Mouse (Mus musculus) embryonic facial prominence, embryonic 14.5 days (tissue): Measurements from ENCODE around the gene Shroom3. TPM values are rescaled to one million over a fixed set of nuclear protein-coding genes. Genes with fewer than 3 reads are reported as not detected.
A peak's percentile ranks its signal among the peaks of the same experiment; 100 is the strongest.

Experiments
- ATAC-seq: fragments of 200-750 bp; cut with Nextera tagmentation; 2 replicates; pipeline ENCODE4 v1.8.0; 2017; ENCODE audit warnings: low read depth, moderate number of reproducible peaks, moderate TSS enrichment
- DNase-seq: peaks from one replicate; pipeline ENCODE4 v3.0.0-alpha.2; 2015; ENCODE audit warnings: low spot score
- H3K27ac ChIP-seq: fragments of 300-500 bp; sonication (generic); replicated peaks from 2 replicates; pipeline ENCODE4 v1.5.1; 2014; ENCODE audit warnings: low read depth, mild to moderate bottlenecking, low read length, moderate library complexity
- H3K27me3 ChIP-seq: fragments of 300-500 bp; sonication (generic); replicated peaks from 2 replicates; pipeline ENCODE4 v1.6.1; 2014; ENCODE audit warnings: low read length; ENCODE audit not compliant: control insufficient read depth, insufficient read depth
- H3K36me3 ChIP-seq: fragments of 300-500 bp; sonication (generic); 2 replicates; pipeline ENCODE4 v1.6.1; 2014; ENCODE audit warnings: low read length, mixed read lengths; ENCODE audit not compliant: control insufficient read depth, insufficient read depth
- H3K4me1 ChIP-seq: fragments of 300-500 bp; sonication (generic); 2 replicates; pipeline ENCODE4 v1.6.1; 2014; ENCODE audit warnings: antibody characterized with exemption, low read length; ENCODE audit not compliant: control insufficient read depth, insufficient read depth
- H3K4me2 ChIP-seq: fragments of 300-500 bp; sonication (generic); 2 replicates; pipeline ENCODE4 v1.6.1; 2014; ENCODE audit warnings: low read depth, mild to moderate bottlenecking, low read length, moderate library complexity, mixed read lengths
- H3K4me3 ChIP-seq: fragments of 300-500 bp; sonication (generic); 2 replicates; pipeline ENCODE4 v1.5.1; 2014; ENCODE audit warnings: low read depth, mild to moderate bottlenecking, low read length
- H3K9ac ChIP-seq: fragments of 300-500 bp; sonication (generic); 2 replicates; pipeline ENCODE4 v1.6.1; 2014; ENCODE audit warnings: low read depth, mild to moderate bottlenecking, low read length, moderate library complexity, mixed read lengths
- H3K9me3 ChIP-seq: fragments of 300-500 bp; sonication (generic); 2 replicates; pipeline ENCODE4 v1.6.1; 2016; ENCODE audit warnings: low read length; ENCODE audit not compliant: control insufficient read depth
- WGBS: fragments of 180-500 bp; shearing (Covaris S2); extraction: QIAGEN DNeasy Blood & Tissue Kit; methylation state at CpG from one replicate; pipeline ENCODE4 v1.1.7; 2014; 5-methylcytosine and 5-hydroxymethylcytosine counted together
- polyA plus RNA-seq: library from polyadenylated mRNA; unstranded; fragments of >200 nt; fragmentation: Nextera tagmentation; extraction: Ambion mirVana; gene quantifications from 2 replicates; pipeline ENCODE4 v1.2.1, GENCODE M21; 2014

The Shroom3 gene
- polyA plus RNA-seq, 1 experiment from 2014 or later, result 3.4 TPM

DNA sequence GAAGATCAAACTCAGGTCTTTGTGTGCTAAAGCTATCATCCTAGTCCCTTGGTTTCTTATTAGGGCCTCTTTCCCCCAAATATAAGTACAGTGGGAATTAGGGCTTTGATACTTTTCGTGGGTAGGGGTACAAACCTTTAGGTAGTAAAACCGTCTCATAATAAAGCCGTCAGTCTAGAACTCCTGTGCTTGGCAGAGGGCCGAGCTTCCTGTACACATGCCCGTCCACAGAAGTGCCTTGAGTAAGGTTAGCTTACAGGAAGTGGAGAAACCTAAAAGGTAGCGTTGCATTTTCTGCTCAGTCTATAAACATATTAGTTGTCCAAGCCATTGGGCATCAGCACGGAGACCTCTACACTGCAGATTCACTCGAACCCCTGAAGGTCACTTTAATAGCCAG is 183.3 kb downstream of the Shroom3 start:
- Histone ChIP-seq H3K4me1 (no peaks in the 10 kb centered on the region; the same call in 1 of the 2 replicates), H3K9me3 (no peaks in the 10 kb centered on the region), H3K27ac (no peak overlapping the region), H3K4me3 (no peak overlapping the region), H3K4me2 (no peak overlapping the region), H3K36me3 (no peaks in the 10 kb centered on the region), H3K27me3 (no peaks in the 10 kb centered on the region), H3K9ac (no peak overlapping the region)
- WGBS, result 79% methylated on average over 8 of the region's 8 CpGs
- no peak for ATAC-seq
- no peak for DNase-seq

DNA sequence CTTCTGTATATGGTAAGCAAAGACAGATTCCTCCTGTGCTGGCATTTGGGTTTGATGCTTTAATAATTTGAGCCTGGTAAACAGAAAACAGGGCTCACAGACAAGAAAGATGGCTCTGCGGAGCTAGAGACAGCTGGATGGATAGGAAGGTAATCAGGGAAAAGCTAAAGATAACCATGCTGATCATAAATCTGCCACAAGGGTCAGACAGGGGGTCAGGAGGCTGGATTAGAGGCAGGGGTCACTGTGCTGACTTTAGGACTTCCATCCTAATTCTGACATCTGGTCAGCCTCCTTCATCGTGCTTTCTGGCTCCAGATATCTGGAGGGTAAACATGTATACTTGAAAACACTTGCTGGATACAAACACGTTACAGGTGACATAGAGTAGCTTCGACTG is 184.0 kb downstream of the Shroom3 start:
- no peak overlapping the region for H3K27ac ChIP-seq
- DNase-seq, result no peak
- no peaks in the 10 kb centered on the region for H3K9me3 ChIP-seq
- no peaks in the 10 kb centered on the region for H3K4me1 ChIP-seq
- H3K4me2 ChIP-seq, result no peak overlapping the region
- H3K4me3 ChIP-seq, result no peak overlapping the region
- H3K36me3 ChIP-seq, result no peaks in the 10 kb centered on the region
- H3K9ac ChIP-seq, result no peak overlapping the region
- ATAC-seq, result no peak
- 68% methylated on average over 4 of the region's 4 CpGs for WGBS
- no peaks in the 10 kb centered on the region for H3K27me3 ChIP-seq

DNA sequence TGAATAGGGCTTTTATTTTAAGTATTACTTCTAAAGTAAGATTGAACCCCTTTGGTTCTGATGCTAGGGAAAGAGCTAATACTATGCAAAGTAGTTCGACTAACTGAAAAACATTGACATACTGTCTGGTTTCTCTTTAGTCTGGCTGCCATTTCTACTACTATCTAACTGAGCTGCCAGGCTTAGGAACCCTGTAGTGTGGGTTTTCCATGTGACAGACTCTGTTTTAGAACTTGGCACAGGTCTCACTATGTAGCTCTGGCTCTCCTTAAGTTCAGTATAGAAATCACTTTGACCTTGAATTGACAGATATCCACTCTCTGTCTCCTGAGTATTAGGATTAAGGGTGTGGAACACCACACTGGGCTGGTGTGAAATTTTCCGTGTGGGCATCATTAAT is 185.0 kb downstream of the Shroom3 start:
- 52% methylated on average over 2 of the region's 2 CpGs for WGBS
- Histone ChIP-seq H3K27ac (no peak overlapping the region), H3K4me1 (no peaks in the 10 kb centered on the region), H3K27me3 (no peaks in the 10 kb centered on the region), H3K9me3 (no peaks in the 10 kb centered on the region), H3K4me3 (no peak overlapping the region), H3K4me2 (no peak overlapping the region), H3K9ac (no peak overlapping the region), H3K36me3 (no peaks in the 10 kb centered on the region)
- ATAC-seq (no peak), DNase-seq (no peak)

DNA sequence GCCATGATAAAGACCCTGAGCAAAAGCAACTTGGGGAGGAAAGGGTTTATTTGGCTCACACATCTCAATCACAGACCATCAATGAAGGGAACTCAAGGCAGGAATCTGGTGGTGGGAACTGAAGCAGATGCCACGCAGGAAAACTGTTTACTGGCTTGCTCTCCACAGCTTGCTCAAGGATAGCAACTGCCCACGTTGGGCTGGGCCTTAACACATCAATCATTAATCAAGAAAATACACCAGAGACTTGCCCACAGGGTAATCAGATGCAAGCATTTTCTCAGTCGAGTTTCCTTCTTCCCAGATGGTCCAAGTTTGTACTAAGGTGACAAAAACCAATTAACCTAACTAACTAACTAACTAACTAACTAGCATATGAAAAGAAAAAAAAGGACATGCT is 187.8 kb downstream of the Shroom3 start:
- H3K4me2 ChIP-seq, result no peak overlapping the region
- no peaks in the 10 kb centered on the region for H3K9me3 ChIP-seq
- no peaks in the 10 kb centered on the region for H3K27me3 ChIP-seq
- no peaks in the 10 kb centered on the region for H3K4me1 ChIP-seq
- no peak for ATAC-seq
- H3K36me3 ChIP-seq, result no peaks in the 10 kb centered on the region
- no peak overlapping the region for H3K9ac ChIP-seq
- DNase-seq, result no peak
- no peak overlapping the region for H3K4me3 ChIP-seq
- H3K27ac ChIP-seq, result no peak overlapping the region
- WGBS, result 33% methylated on average over 3 of the region's 3 CpGs

DNA sequence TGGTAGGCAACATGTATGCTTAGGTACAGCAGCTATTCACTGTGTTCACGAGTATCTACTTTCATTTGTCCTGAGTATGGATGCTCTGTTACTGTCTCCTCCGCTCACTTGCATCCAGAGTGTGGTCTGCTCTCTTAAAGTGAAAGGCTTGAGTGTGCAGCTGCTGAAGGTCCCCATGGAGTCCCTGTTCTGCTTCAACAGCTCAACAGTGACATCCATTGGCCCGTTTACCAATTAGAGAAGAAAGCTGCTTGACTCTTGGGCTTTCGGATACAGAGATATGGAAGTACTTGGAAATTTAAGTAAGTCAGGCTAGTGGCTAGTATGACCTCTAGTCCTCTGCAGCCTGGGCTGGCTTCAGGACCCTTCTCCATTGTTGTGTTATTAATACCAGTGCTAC is 188.9 kb downstream of the Shroom3 start:
- no peak overlapping the region for H3K9ac ChIP-seq
- 76% methylated on average over 4 of the region's 4 CpGs for WGBS
- H3K4me3 ChIP-seq, result no peak overlapping the region
- H3K27ac ChIP-seq, result no peak overlapping the region
- no peak overlapping the region for H3K4me2 ChIP-seq
- no peaks in the 10 kb centered on the region for H3K4me1 ChIP-seq
- DNase-seq (peak; percentile 22), ATAC-seq (no peak)
- no peaks in the 10 kb centered on the region for H3K36me3 ChIP-seq
- no peaks in the 10 kb centered on the region for H3K9me3 ChIP-seq
- H3K27me3 ChIP-seq, result no peaks in the 10 kb centered on the region

DNA sequence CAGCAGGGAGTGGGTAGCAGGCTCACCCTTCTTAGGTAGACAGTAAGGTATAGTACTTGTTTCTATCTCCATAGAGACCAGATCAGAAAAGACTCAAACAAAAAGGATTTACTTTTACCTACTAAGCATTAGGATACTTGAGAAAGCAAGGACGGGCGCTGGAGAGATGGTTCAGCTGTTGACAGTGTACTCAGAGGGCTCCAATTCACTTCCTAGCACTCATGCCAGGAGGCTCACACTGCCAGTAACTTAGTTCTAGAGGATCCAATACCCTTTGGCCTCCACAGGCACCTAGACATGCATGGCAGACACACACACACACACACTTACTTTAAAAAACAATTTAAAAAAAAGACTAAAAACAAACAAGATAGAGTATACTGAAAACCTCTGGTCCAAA is 189.8 kb downstream of the Shroom3 start:
- Histone ChIP-seq H3K9ac (no peak overlapping the region), H3K36me3 (no peaks in the 10 kb centered on the region), H3K4me1 (no peaks in the 10 kb centered on the region), H3K9me3 (no peaks in the 10 kb centered on the region), H3K4me3 (no peak overlapping the region), H3K27ac (no peak overlapping the region), H3K4me2 (no peak overlapping the region), H3K27me3 (no peaks in the 10 kb centered on the region)
- ATAC-seq, result no peak
- 66% methylated on average over 2 of the region's 2 CpGs for WGBS
- DNase-seq, result no peak

DNA sequence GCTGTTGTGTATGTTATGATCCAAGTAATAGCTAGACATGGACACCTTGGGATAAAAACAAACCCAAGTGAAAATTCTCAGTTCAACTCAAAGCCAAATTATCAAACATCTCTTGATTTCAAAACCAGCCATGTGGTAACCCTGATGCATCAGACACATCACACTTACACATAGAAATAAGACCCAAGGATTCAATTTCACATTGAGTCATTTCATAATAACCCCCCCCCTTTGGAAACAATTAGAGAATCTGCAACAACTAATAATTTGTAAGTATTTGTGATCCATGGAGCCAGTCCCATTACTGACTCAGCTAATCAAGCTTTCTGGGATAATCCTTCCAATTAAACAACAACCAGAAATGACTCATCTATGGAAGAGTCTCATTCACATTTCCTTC is 190.3 kb downstream of the Shroom3 start:
- no peak for DNase-seq
- H3K4me1 ChIP-seq, result no peaks in the 10 kb centered on the region
- H3K27ac ChIP-seq, result no peak overlapping the region
- no peak overlapping the region for H3K4me2 ChIP-seq
- no peak overlapping the region for H3K9ac ChIP-seq
- no peaks in the 10 kb centered on the region for H3K27me3 ChIP-seq
- H3K36me3 ChIP-seq, result no peaks in the 10 kb centered on the region
- H3K9me3 ChIP-seq, result no peaks in the 10 kb centered on the region
- no peak for ATAC-seq
- no peak overlapping the region for H3K4me3 ChIP-seq

DNA sequence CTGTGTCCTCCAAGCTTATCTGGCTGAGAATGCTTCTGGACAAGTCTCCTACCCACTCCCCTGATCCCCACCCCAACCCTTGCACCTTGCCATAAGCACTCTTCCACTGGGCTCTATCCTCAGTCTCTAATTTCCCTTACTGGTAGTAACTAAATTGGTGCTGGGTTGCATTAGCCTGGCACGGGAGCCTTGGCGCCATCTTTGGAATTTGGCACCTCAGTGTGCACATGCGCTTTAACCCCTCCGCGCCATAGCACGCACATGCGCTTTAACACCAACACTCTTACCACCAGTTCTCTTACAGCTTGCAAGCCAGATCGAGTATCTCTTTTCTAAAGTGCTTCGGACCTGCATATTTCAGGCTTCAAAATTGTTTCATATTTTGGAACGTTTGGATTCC is 192.6 kb downstream of the Shroom3 start:
- no peaks in the 10 kb centered on the region for H3K27me3 ChIP-seq
- H3K9ac ChIP-seq, result no peak overlapping the region
- H3K4me2 ChIP-seq, result no peak overlapping the region
- no peak overlapping the region for H3K27ac ChIP-seq
- 91% methylated on average over 10 of the region's 10 CpGs for WGBS
- H3K4me1 ChIP-seq, result no peaks in the 10 kb centered on the region
- DNase-seq (no peak), ATAC-seq (no peak)
- no peaks in the 10 kb centered on the region for H3K9me3 ChIP-seq
- no peak overlapping the region for H3K4me3 ChIP-seq
- no peaks in the 10 kb centered on the region for H3K36me3 ChIP-seq

DNA sequence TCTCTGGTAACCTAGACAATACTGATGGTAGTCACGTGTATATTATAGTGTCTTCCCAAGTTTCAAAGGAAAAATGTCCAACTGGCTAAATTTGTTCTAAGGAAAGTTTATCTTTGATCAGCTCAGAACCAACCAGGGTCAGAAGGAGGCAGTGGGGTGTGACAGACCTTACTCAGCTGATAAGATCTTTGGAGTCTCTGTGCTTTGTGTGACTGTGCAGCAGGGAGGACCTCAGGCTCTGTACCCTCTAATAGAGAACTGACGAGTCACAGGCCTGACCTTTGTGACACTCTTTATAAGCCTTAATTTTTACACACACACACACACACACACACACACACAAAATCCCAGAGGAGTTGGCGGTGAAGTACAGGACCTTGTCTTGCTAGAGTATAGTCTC is 193.9 kb downstream of the Shroom3 start:
- H3K4me1 ChIP-seq, result no peaks in the 10 kb centered on the region
- H3K36me3 ChIP-seq, result no peaks in the 10 kb centered on the region
- no peaks in the 10 kb centered on the region for H3K9me3 ChIP-seq
- no peak for DNase-seq
- no peak overlapping the region for H3K9ac ChIP-seq
- H3K27ac ChIP-seq, result no peak overlapping the region
- no peak overlapping the region for H3K4me2 ChIP-seq
- no peaks in the 10 kb centered on the region for H3K27me3 ChIP-seq
- WGBS, result 67% methylated on average over 3 of the region's 3 CpGs
- no peak for ATAC-seq
- H3K4me3 ChIP-seq, result no peak overlapping the region
